Mouse (Mus musculus): Measurements from ENCODE around the gene Xkr7.
A peak's percentile ranks its signal among the peaks of the same experiment; 100 is the strongest.

Xkr7 gene

DNA sequence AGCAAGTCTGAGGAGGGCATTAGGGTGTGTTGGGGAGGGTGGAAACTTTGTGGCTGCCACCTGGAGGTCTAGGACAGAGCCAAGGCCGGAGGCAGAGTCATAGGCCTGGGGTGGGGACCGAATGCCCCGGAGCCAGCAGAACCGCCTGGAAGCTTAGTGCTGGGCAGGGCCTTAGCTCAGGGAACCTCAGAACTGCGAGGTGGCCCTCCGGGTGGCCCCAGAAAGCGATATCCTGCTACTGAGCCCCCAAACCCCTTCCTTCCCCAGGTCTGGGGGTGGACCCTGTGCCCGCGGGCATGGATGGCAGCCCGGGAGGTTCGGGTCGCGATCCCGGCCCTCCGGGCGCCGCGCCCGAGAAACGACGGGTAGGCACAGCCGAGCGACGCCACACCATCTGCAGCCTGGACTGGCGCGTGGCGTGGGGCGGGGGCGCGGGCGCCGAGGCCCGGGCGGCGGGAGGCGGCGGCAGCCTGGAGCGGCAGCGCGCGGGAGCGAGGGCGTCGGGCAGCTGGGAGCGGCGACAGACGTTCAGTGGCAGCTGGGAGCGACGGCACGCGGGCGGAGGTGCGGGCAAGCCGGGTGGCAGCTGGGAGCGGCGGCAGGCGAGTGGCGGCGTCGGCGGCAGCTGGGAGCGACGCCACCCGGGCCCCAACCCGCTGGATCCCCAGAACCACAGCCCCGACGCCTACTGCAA, 40.0 kb downstream of the Xkr7 start:
- peak; percentile 55 to 67 for DNase-seq (ENCODE audit: low spot score in 2 of 2)

DNA sequence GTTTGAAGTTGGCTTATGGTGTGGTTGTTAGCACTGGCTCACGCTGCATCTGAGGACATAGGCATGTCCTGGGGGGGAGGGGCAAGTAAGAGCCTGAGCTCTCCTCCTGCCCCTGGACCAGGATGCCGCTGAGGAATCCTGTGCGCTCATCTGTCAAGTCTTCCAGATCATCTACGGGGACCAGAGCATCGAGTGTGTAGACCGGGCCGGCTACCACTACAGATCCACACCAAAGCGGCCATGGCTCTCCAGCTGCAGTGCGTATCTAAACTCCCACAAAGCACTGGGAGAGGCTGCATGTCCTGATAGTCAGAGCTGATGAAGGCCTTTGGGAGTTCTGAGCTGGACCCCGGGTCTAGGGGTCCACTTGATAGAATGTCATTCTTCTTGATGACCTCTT, 43.0 kb downstream of the Xkr7 start:
- DNase-seq (ENCODE audit: low spot score in 2 of 2): no peak

- DNase-seq (ENCODE audit: low spot score in 2 of 2): no peak
Measured at GRCm38 (mm10) chr2:153075961-153076360, 44.3 kb downstream of the Xkr7 start.

- DNase-seq (ENCODE audit: low spot score in 2 of 2): peak; percentile 84 to 87
Measured at GRCm38 (mm10) chr2:153080841-153081523, 49.3 kb downstream of the Xkr7 start.

- DNase-seq (ENCODE audit: low spot score in 2 of 2): no peak
Measured at GRCm38 (mm10) chr2:153081866-153082265, 50.2 kb downstream of the Xkr7 start.

GRCm38 (mm10) chr2:153083275-153083674, 51.6 kb downstream of the Xkr7 start:
- no peak for DNase-seq (ENCODE audit: low spot score in 2 of 2)

- DNase-seq (ENCODE audit: low spot score in 2 of 2): no peak
Measured at GRCm38 (mm10) chr2:153083824-153084223, 52.2 kb downstream of the Xkr7 start.

DNA sequence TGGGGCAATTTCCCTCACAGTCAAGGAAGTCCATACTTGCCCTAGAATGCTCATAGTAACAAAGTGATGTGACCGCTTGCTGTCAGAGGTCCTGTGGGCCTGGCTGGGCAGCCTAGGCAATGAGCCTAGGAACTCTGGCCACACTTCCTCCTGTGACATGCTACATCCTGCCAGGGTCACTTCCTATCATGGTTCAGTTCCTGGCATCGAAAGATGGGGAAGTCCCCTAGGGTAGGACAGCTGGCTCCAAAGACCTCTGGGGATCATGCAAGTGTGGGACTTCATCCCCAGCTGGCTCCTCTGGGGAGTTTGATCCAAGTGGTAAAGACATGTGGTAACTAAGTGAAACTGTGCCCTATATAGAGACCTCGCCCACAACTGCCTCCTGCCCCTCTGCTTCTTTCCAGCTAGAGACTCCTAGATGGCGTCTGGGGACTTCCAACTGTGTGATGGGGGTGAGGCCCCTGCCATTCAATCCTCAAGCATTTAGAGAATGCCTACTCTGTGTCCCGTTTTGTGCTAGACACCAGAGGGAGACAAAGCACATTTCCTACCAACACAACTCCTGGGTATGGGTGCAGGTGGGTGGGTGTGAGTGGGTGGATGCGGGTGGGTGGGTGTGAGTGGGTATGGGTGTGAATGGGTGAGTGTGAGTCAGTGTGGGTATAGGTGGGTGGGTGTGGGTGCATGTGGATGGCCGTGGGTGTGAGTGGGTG, 52.8 kb downstream of the Xkr7 start:
- no peak for DNase-seq (ENCODE audit: low spot score in 2 of 2)

DNA sequence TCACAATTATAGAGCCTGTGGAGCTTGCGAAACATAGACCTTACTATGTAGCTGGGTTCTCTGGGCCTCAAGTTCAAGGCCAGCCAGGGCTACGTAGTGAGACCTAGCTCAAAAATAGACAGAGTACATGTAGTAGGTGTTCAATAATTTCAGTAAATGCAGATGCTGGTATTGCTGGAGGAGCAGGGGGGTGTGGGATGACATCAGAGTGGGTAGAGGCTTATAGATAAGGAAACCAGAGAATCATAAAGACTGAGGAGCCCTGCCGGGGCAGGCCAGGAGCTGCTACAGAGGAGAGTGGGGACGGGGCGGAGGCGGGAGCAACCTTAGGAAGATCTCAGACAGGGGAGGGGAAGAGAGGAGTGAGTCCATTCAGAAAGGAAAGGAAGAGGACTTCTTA, 53.9 kb downstream of the Xkr7 start:
- no peak for DNase-seq (ENCODE audit: low spot score in 2 of 2)

DNA sequence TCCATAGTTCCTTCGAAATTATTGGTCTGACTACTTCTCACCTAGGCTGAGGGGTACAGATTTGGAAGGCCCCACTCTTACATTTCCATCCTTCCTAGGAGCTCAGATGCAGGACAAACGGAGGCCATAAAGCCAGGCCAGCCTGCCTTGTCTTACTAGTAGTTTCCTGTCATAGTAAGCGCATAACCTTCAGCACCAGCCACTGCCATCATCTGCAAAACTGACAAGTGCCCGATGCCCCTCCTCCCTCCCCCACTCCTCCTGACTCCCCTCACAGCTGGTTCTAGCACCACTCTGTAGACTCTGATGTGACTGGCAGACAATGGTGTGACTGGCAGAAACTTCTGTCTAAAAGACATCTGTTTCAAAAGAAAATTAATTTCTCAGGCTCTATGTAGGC, 54.5 kb downstream of the Xkr7 start:
- no peak for DNase-seq (ENCODE audit: low spot score in 2 of 2)

GRCm38 (mm10) chr2:153087091-153087490, 55.4 kb downstream of the Xkr7 start:
- peak; percentile 28 to 42 for DNase-seq (ENCODE audit: low spot score in 2 of 2)

DNA sequence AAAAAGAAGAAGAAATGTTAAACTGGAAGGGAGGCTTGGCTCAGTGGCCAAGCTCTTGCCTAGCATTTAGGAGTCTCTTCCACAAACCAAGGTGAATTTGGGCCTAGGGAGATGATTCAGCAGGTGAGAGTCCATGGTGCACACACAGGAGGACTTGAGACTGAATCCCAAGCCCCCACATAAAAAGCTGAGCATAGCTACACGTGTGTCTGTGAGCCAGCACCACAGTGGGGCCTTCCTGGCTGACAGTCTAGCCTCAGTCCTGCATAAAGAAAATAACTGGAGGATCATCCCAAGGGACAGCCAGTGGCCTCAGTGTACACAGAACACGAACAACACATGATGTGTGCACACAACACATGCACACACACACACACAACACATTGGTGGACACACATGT, 57.7 kb downstream of the Xkr7 start:
- DNase-seq (ENCODE audit: low spot score in 2 of 2): no peak

DNA sequence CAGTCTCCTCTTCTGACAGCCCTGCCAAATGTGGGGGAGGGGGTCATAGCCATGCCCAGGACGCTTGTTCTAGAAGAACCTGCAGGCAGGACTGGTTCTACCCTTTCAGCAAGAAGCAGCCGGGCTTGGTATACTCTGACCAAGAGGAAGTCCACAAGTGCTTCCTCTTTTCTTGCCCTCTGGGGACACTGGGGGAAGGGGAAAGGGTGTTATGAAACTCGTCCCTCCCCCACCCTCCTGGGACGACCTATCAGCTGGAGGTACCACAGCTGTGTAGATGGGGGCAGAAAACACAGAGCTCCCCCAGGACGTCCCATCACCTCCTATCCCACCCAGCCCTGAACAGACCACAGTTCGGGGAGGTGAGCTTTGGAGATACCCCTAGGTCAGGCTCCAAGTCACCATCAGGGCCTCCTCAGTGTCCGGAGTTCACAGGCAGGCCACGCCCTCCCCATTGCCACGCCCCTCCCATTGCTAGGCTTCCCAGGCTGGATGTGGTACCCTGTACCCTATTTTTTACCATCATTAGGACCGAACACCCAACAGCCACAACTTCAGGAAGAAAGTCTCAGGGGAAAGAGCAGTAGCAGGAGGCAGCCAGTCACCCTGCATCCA, 59.0 kb downstream of the Xkr7 start:
- no peak for DNase-seq (ENCODE audit: low spot score in 2 of 2)
